Mouse (Mus musculus) ES-E14 (cell line): ENCODE data around the gene Trub1. TPM values are rescaled to one million over a fixed set of nuclear protein-coding genes. Genes with fewer than 3 reads are reported as not detected.

Source experiments
- DNase-seq: peaks from one replicate; pipeline ENCODE4 v3.0.0-alpha.2; 2013; ENCODE audit warnings: low read depth, low spot score
- H3K27ac ChIP-seq: 2 replicates; pipeline ENCODE4 v1.5.1; 2012; ENCODE audit warnings: low read depth, mild to moderate bottlenecking, low read length, moderate library complexity, mixed read lengths; ENCODE audit not compliant: poor library complexity, insufficient read depth, severe bottlenecking
- H3K36me3 ChIP-seq: 2 replicates; pipeline ENCODE4 v1.6.1; 2012; ENCODE audit warnings: mild to moderate bottlenecking, low read length, moderate library complexity, mixed read lengths; ENCODE audit not compliant: control insufficient read depth, poor library complexity, insufficient read depth, severe bottlenecking
- H3K4me1 ChIP-seq, 2 experiments: fragments of 150-350 bp in 1 of 2; sonication (generic) in 1 of 2; 2 replicates each; pipeline ENCODE4 v1.6.1; 2012; ENCODE audit warnings: low read length in 2 of 2, mild to moderate bottlenecking in 1 of 2, mixed read lengths in 1 of 2; ENCODE audit not compliant: control insufficient read depth in 2 of 2, insufficient read depth in 2 of 2, poor library complexity in 1 of 2
- H3K4me3 ChIP-seq, 2 experiments: fragments of 150-350 bp in 1 of 2; sonication (generic) in 1 of 2; 2 replicates each; pipeline ENCODE4 v1.5.1; 2012; ENCODE audit warnings: low read length in 2 of 2, low read depth in 1 of 2, mild to moderate bottlenecking in 1 of 2, mixed read lengths in 1 of 2; ENCODE audit not compliant: insufficient read depth in 1 of 2, poor library complexity in 1 of 2, severe bottlenecking in 1 of 2
- H3K9ac ChIP-seq: 2 replicates; pipeline ENCODE4 v1.6.1; 2012; ENCODE audit warnings: low read depth, mild to moderate bottlenecking, low read length, mixed read lengths; ENCODE audit not compliant: poor library complexity, insufficient read depth, severe bottlenecking
- H3K9me3 ChIP-seq: fragments of 150-350 bp; sonication (generic); 2 replicates; pipeline ENCODE4 v1.6.1; 2012; ENCODE audit warnings: low read depth, mild to moderate bottlenecking, low read length; ENCODE audit not compliant: control insufficient read depth, insufficient read depth
- CHD2 ChIP-seq: IDR thresholded peaks from 2 replicates; pipeline ENCODE4 v1.6.1; 2014; ENCODE audit warnings: mild to moderate bottlenecking, low read depth, low read length, inconsistent platforms
- HCFC1 ChIP-seq: IDR thresholded peaks from 2 replicates; pipeline ENCODE4 v1.6.1; 2012; ENCODE audit warnings: low read length, inconsistent platforms, borderline replicate concordance; ENCODE audit not compliant: insufficient read depth
- MAFK ChIP-seq: IDR thresholded peaks from 2 replicates; pipeline ENCODE4 v1.6.1; 2014; ENCODE audit warnings: mild to moderate bottlenecking, low read depth, low read length, inconsistent platforms; ENCODE audit not compliant: insufficient read depth
- ZNF384 ChIP-seq: IDR thresholded peaks from 2 replicates; pipeline ENCODE4 v1.6.1; 2012; ENCODE audit warnings: low read depth, low read length, inconsistent platforms
- in situ Hi-C, 2 experiments: fragments of 600-800 bp; cut with MboI; formaldehyde crosslinking; loops; one replicate each; pipeline ENCODE4 v1.15.1; 2025; ENCODE audit warnings: low sequenced_read_pairs in 2 of 2, inconsistent platforms in 1 of 2; ENCODE audit not compliant: unreplicated experiment in 2 of 2
- total RNA-seq: library from RNA; depleted of rRNA; stranded (reverse); fragments of 300-350 nt; gene quantifications from 2 replicates; pipeline ENCODE4 v1.2.3, GENCODE M21; 2012

Trub1 gene
- total RNA-seq, 1 experiment = 12.5 TPM

DNA sequence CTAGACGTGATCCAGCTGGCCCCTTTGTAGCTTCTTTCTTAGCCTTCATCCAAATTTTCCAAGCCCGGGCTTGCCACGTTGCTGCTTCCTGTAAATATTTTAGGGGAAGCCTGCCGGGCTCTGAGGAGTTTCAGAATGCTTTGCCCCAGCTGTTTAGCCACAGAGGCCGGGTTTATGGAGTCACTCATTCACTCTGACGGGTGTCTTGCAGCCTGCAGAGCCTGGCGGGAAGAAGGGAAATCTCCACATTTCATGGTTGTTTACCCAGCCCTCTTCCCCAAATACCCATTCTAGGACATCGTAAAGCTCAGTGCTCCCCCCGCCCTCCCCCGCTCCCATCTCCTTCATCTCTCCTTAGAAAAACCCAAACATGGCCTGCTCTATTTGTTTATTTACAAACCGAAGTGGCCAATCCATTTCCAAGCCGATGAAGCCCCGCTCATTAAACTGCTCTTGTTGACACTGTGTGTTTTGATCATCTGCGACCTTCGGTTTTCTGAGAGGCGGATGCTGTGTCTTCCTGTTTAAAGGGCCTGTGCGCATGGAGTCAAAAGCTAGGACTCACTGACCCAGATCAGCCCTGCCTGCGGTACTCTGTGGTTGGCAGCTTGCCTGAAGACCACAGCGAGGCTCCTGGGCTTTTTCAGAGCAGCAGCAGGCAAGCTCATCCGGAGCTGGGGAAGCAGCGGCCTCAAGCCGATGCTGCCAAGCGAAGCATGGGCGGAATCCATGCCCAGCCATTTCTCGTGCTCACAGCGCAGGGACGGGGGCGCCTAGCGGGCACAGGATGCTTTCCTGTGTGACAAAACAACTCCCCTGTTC, 41.1 kb upstream of the Trub1 start:
- Histone ChIP-seq H3K36me3 (no peaks in the 10 kb centered on the region), H3K9me3 (no peaks in the 10 kb centered on the region), H3K4me3 (peak overlapping the region; percentile 32 to 62), H3K4me1 (peaks cover 0 to 4% of the 10 kb centered on the region in 2 experiments; a peak in 1 of 4 replicates), H3K9ac (peak overlapping the region; percentile 56), H3K27ac (no peak overlapping the region)
- DNase-seq = no peak
- TF ChIP-seq ZNF384 (0 out of 2 replicates have a peak, but pooled peaks have one; percentile 28), HCFC1 (no peak)
- in situ Hi-C loops = no loop called here

DNA sequence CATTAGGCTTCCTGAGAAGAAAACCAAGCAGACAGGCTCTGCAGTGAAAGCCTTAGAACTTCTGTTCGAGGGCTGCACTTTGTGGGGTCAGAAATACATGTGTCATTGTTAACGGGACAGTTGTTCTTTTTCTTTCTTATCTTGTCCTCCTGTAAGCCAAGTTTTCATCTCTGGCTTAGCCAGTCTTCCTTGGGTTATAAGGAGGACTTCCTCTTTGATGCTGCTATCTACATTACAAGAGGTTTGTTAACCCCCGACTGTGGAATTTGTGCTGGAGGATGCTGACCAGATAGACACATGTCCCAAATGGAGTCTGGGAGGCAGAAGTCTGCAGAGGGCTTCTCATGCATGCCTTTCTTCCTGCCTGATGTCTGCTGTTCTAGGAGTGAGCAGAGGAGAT, 39.5 kb upstream of the Trub1 start:
- Histone ChIP-seq H3K9ac (no peak overlapping the region), H3K4me1 (peaks cover 0 to 7% of the 10 kb centered on the region in 2 experiments; a peak in 1 of 4 replicates), H3K27ac (no peak overlapping the region), H3K9me3 (no peaks in the 10 kb centered on the region), H3K36me3 (no peaks in the 10 kb centered on the region), H3K4me3 (no peak overlapping the region)
- TF ChIP-seq MAFK (no peak), ZNF384 (no peak), CHD2 (no peak)
- DNase-seq = no peak
- in situ Hi-C loops = no loop called here

DNA sequence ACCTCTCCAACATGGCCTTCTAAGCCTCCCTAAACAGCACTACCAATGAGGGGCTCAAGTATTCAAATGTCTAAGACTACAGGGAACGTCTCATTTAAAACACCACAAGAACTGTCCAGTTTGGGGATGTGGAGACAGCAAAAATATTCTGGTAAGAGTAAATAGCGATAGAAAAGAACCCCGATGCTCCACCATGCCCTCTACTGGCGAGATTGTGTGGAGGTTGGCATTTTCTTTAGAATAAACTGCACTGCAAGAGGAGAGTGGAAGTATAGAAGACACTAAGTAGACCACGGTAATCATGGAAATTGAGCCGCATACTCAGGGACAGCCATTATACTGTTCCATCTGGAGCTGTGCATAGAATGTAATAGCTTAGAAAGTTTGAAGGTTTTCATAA, 38.8 kb upstream of the Trub1 start:
- Histone ChIP-seq H3K9me3 (no peaks in the 10 kb centered on the region), H3K36me3 (no peaks in the 10 kb centered on the region), H3K4me1 (peaks cover 0 to 7% of the 10 kb centered on the region in 2 experiments; a peak in 2 of 4 replicates), H3K9ac (no peak overlapping the region), H3K4me3 (no peak overlapping the region), H3K27ac (no peak overlapping the region)
- no peak for DNase-seq
- no peak for TF ChIP-seq CHD2
- in situ Hi-C loops = no loop called here

DNA sequence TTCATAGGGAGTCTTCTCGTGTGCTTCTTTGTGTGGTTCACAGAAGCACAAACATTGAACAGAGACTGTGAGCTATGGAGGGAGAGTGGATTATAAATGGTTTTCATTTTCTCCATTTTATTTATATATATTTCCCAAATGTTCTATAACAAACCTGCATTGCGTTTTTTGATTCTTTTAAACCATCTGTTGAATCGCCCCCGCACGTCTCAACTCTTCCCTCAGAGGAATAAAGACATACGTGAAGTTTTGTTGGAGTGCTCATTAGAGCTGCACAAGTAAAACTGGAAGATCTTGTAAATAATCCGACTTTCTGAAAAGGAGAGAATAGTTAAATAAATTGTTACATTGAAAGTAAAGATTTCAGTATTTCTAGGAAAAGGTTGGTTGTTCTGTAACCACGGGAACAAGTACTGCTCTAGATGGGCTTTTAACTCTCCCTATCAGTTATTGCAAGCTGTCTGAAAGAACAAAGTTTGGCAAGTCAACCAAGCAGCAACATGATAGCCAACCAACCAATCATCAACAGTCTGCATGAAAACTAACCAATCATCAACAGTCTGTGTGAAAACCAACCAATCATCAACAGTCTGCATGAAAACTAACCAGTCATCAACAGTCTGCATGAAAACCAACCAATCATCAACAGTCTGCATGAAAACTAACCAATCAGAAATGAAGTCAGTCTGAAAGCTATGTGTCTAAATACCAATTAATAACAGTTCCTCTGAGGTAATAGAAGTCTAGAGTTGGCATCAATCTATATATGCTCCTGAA, 37.5 kb upstream of the Trub1 start:
- Histone ChIP-seq H3K4me1 (peaks cover 1 to 7% of the 10 kb centered on the region in 2 experiments; a peak in 2 of 4 replicates), H3K27ac (no peak overlapping the region)
- in situ Hi-C loops = no loop called here

More for the DNA sequence above, 37.5 kb upstream of the Trub1 start:
- TF ChIP-seq CHD2 (peak; percentile 76), MAFK (no peak)
- H3K9ac ChIP-seq = no peak overlapping the region
- H3K36me3 ChIP-seq = no peaks in the 10 kb centered on the region
- H3K9me3 ChIP-seq = no peaks in the 10 kb centered on the region
- no peak for DNase-seq
- H3K4me3 ChIP-seq = no peak overlapping the region
